Mouse (Mus musculus) limb, embryonic 15.5 days (tissue): ENCODE results near the gene Tbcc. TPM values are rescaled to one million over a fixed set of nuclear protein-coding genes. Genes with fewer than 3 reads are reported as not detected.
A peak's percentile ranks its signal among the peaks of the same experiment; 100 is the strongest.

Experiments
- ATAC-seq: fragments of 200-750 bp; cut with Nextera tagmentation; 2 replicates; pipeline ENCODE4 v1.8.0; 2017; ENCODE audit warnings: low read depth, moderate TSS enrichment; ENCODE audit not compliant: insufficient number of reproducible peaks, low FRiP score, low TSS enrichment
- H3K27ac ChIP-seq: fragments of 300-500 bp; sonication (generic); 2 replicates; pipeline ENCODE4 v1.5.1; 2015; ENCODE audit warnings: moderate library complexity, mild to moderate bottlenecking, inconsistent platforms
- H3K27me3 ChIP-seq: fragments of 300-500 bp; sonication (generic); 2 replicates; pipeline ENCODE4 v1.6.1; 2015; ENCODE audit warnings: inconsistent platforms
- H3K36me3 ChIP-seq: fragments of 300-500 bp; sonication (generic); 2 replicates; pipeline ENCODE4 v1.6.1; 2015; ENCODE audit warnings: inconsistent platforms
- H3K4me1 ChIP-seq: fragments of 300-500 bp; sonication (generic); 2 replicates; pipeline ENCODE4 v1.6.1; 2015; ENCODE audit warnings: inconsistent platforms
- H3K4me2 ChIP-seq: fragments of 300-500 bp; sonication (generic); 2 replicates; pipeline ENCODE4 v1.6.1; 2015; ENCODE audit warnings: mild to moderate bottlenecking, inconsistent platforms
- H3K4me3 ChIP-seq: fragments of 300-500 bp; sonication (generic); 2 replicates; pipeline ENCODE4 v1.5.1; 2015; ENCODE audit warnings: mild to moderate bottlenecking, inconsistent platforms
- H3K9ac ChIP-seq: fragments of 300-500 bp; sonication (generic); 2 replicates; pipeline ENCODE4 v1.6.1; 2015; ENCODE audit warnings: inconsistent platforms
- H3K9me3 ChIP-seq: fragments of 300-500 bp; sonication (generic); 2 replicates; pipeline ENCODE4 v1.6.1; 2016; ENCODE audit warnings: inconsistent platforms
- WGBS: fragments of 180-500 bp; shearing (Covaris S2); methylation state at CpG from one replicate; pipeline ENCODE4 v1.1.7; 2015; 5-methylcytosine and 5-hydroxymethylcytosine counted together
- polyA plus RNA-seq: library from polyadenylated mRNA; unstranded; fragments of >200 nt; fragmentation: Nextera tagmentation; extraction: Ambion mirVana; gene quantifications from 2 replicates; pipeline ENCODE4 v1.2.1, GENCODE M21; 2015

Gene Tbcc
- polyA plus RNA-seq, 1 experiment from 2014 or later: 51.2 TPM

DNA sequence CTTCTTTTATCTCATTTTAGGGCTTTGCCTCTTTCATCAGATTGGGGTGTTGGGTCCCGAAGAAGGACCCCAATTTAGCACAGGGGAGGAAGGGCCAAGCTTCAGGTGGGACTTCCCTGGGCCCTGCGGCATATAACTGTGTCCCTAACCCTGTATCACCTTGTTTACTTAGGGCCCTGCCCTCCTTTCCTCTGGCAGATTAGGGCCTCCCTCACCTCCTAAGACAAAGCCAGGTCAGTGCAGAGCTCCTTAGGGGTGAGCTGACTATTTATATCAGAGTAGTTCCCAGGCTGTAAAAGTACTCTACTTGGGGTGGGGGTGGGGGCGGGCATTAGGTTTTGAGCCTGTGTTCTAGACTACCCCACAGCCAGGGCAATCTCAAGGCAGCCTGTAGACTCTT, 24.6 kb downstream of the Tbcc start:
- H3K27me3 ChIP-seq: no peaks in the 10 kb centered on the region
- ATAC-seq: no peak
- no peak overlapping the region for H3K4me3 ChIP-seq
- H3K4me1 ChIP-seq: no peaks in the 10 kb centered on the region
- H3K27ac ChIP-seq: no peak overlapping the region
- 60% methylated on average over 3 of the region's 3 CpGs for WGBS
- no peaks in the 10 kb centered on the region for H3K9me3 ChIP-seq
- H3K36me3 ChIP-seq: no peaks in the 10 kb centered on the region
- no peak overlapping the region for H3K9ac ChIP-seq
- no peak overlapping the region for H3K4me2 ChIP-seq

DNA sequence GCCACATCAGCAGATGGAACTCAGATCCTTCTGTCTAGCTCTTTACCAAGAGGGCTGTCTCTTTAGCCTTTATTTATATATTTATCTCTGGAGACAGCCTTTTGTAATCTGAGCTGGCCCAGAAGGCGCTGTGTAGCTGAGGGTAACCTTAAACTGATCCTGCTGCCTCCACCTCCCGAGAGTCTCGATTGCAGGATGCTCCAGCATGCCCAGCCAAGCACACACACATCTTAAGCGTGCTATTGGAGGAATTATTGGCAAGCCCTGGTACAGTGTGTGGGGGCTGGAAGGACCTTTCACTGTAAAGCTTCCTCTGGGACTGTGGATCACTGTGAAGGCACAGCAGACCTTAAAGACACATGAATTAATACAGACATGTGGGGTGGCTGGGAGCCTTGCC, 28.5 kb downstream of the Tbcc start:
- Histone ChIP-seq H3K27me3 (no peaks in the 10 kb centered on the region), H3K27ac (no peak overlapping the region), H3K36me3 (no peaks in the 10 kb centered on the region), H3K9ac (no peak overlapping the region), H3K4me3 (no peak overlapping the region), H3K4me2 (no peak overlapping the region), H3K9me3 (no peaks in the 10 kb centered on the region), H3K4me1 (no peaks in the 10 kb centered on the region)
- no peak for ATAC-seq
- WGBS: 9% methylated on average over 4 of the region's 4 CpGs

DNA sequence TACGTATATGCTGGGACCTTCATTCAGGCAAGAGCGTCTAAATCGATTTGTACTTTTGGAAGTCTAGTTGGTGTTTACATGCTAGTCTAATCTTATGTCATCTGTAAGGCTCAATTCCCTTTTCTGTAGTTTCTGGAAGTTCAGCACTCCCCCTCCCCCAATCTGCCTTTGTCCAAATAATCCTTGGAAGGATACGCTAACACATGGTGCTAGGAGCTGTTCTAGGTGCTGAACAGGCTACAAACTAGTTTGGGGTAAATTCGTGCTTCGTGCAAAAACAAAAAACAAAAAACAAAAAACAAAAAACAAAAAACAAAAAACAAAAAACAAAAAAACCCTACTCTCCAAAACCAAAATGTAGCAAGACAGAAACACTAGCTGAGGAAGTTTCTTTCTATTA, 30.4 kb downstream of the Tbcc start:
- H3K9ac ChIP-seq: no peak overlapping the region
- no peaks in the 10 kb centered on the region for H3K9me3 ChIP-seq
- WGBS: 58% methylated on average over 6 of the region's 6 CpGs
- no peaks in the 10 kb centered on the region for H3K36me3 ChIP-seq
- no peak overlapping the region for H3K27ac ChIP-seq
- H3K4me1 ChIP-seq: no peaks in the 10 kb centered on the region
- H3K27me3 ChIP-seq: no peaks in the 10 kb centered on the region
- ATAC-seq: no peak
- H3K4me3 ChIP-seq: no peak overlapping the region
- no peak overlapping the region for H3K4me2 ChIP-seq

DNA sequence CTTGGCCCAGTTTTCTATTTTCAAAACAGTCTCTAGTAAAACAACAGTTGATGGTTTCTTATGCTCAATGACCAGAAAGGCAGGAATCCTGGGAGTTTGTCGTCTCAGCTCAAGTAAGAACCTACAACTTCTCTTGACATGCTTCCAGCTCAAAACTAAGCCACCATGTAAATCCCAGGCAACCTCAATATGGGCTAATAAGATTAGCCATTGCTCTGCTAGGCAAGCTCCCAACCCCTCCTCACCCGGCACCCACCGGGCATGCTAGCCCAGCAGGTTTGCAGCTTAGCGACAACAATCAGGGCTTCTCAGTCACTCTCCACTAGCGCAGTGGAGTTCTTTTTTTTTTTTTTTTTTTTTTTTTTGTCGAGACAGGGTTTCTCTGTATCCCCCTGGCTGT, 35.7 kb downstream of the Tbcc start:
- no peak for ATAC-seq
- Histone ChIP-seq H3K36me3 (peaks cover 34% of the 10 kb centered on the region), H3K9ac (no peak overlapping the region), H3K27ac (no peak overlapping the region), H3K4me3 (no peak overlapping the region), H3K9me3 (no peaks in the 10 kb centered on the region), H3K4me1 (no peaks in the 10 kb centered on the region), H3K4me2 (no peak overlapping the region), H3K27me3 (no peaks in the 10 kb centered on the region)
- WGBS: 63% methylated on average over 6 of the region's 6 CpGs

DNA sequence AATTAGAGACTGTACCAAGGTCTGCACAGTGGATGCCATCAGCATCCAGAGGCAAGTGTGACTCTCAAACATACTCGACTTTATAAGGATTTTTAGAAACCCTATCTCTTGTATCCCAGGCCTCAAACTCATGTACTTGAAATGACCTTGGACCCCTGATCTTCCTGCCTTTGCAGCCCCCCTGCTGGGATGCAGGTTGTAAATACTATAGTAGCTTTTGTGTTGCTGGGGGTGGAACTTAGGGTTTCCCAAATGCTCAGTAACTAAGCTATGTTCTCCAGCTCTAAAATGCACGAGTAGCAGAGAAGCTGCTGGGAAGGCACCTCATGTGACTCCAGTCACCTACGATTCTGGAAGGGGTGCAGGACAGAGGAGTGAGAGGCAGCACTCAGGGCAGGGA, 36.5 kb downstream of the Tbcc start:
- H3K4me1 ChIP-seq: no peaks in the 10 kb centered on the region
- 63% methylated on average over 3 of the region's 3 CpGs for WGBS
- no peak for ATAC-seq
- H3K9me3 ChIP-seq: no peaks in the 10 kb centered on the region
- H3K27ac ChIP-seq: no peak overlapping the region
- no peak overlapping the region for H3K4me3 ChIP-seq
- H3K36me3 ChIP-seq: peaks cover 41% of the 10 kb centered on the region
- H3K4me2 ChIP-seq: no peak overlapping the region
- H3K9ac ChIP-seq: no peak overlapping the region
- H3K27me3 ChIP-seq: no peaks in the 10 kb centered on the region

DNA sequence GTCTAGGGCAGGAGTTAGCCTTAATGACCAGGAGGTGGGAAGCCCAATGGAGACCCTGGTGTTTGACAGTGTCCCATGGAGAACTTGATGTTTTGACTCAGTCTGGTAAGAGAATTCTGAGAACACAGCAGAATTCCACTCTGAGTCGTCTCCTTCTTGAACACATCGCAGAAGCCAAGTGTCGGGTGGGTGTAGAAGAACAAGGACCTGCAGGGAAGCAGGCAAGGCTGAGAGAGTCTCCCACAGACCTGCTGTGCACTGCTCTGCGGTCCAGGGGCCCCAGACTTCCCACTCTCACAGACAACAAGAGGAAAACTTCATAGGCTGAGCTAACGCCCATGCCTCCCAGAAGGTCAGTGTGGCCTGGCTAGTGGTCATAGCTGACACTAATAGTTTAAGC, 37.3 kb downstream of the Tbcc start:
- WGBS: 95% methylated on average over 5 of the region's 5 CpGs
- H3K27me3 ChIP-seq: no peaks in the 10 kb centered on the region
- H3K27ac ChIP-seq: no peak overlapping the region
- H3K9me3 ChIP-seq: no peaks in the 10 kb centered on the region
- H3K9ac ChIP-seq: no peak overlapping the region
- ATAC-seq: no peak
- H3K36me3 ChIP-seq: peaks cover 50% of the 10 kb centered on the region
- no peaks in the 10 kb centered on the region for H3K4me1 ChIP-seq
- no peak overlapping the region for H3K4me2 ChIP-seq
- no peak overlapping the region for H3K4me3 ChIP-seq

DNA sequence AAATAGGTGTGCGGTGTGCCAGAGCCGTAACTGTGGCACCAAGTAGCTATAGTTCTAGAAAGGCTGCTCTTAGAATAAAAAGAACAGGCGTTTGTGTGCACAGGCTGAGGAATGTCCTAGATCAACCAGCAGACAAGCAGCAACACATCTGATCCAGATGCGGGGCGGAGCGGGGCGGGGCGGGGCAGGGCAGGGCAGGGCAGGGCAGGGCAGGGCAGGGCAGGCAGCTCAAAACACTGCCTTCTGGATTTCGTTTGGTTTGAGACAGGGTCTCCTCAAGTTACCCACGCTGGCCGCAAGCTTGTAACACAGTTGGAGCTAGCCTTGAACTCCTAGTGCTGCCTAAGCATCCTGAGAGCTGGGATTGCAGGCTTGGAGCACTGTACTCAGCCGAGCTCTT, 38.8 kb downstream of the Tbcc start:
- Histone ChIP-seq H3K9ac (no peak overlapping the region), H3K9me3 (no peaks in the 10 kb centered on the region), H3K4me3 (no peak overlapping the region), H3K27me3 (no peaks in the 10 kb centered on the region), H3K4me2 (no peak overlapping the region), H3K27ac (0 out of 2 replicates have a peak overlapping the region, but pooled peaks have one; percentile 54), H3K36me3 (peaks cover 65% of the 10 kb centered on the region), H3K4me1 (no peaks in the 10 kb centered on the region)
- WGBS: 66% methylated on average over 12 of the region's 12 CpGs
- no peak for ATAC-seq

DNA sequence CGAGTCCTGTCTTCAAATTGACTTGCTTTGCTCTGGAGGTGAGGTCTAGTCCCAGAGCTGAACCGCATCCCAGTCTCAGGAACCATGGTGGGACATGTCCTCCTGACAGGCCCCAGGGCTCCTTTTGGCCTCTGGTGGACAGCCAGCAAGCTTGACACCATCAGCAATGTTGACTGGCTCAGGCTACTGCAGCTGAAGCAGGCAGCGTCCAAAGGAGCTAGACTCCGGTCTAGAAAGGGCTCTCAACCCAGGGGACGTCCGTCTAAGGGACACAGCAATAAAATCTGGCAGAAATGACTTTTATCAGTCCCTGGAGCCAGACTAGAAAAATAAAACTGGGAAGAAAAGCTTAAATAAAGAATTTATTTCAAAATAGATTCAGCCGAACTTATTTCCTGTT, 39.4 kb downstream of the Tbcc start:
- no peak for ATAC-seq
- WGBS: 79% methylated on average over 7 of the region's 7 CpGs
- no peak overlapping the region for H3K9ac ChIP-seq

DNA sequence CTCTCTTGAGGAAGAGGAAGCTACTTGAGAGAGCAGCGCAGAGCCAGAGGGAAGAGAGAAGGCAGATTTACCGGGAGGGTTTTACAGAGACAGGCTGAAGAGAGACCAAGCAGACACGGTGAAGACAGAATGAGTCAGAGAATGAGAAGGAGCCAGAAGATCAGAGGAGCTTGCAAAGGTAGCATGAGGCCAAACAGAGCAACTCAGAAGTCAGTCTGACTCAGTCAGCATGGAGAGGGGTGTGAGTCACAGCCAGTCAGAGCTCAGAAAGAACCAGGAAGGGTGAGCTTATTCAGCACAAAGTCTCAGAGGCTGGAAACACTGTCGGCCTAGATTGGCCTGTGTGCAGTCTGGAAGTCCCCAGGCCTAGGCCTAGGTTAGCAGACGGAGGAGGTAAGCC, 42.5 kb downstream of the Tbcc start:
- no peaks in the 10 kb centered on the region for H3K27me3 ChIP-seq
- H3K9me3 ChIP-seq: no peaks in the 10 kb centered on the region
- H3K4me2 ChIP-seq: no peak overlapping the region
- peaks cover 96% of the 10 kb centered on the region for H3K36me3 ChIP-seq
- no peak overlapping the region for H3K9ac ChIP-seq
- H3K27ac ChIP-seq: no peak overlapping the region
- whole genome bisulfite sequencing: 85% methylated on average over 5 of the region's 5 CpGs
- H3K4me1 ChIP-seq: no peaks in the 10 kb centered on the region
- H3K4me3 ChIP-seq: no peak overlapping the region
- no peak for ATAC-seq

More for the DNA sequence above, 39.4 kb downstream of the Tbcc start:
- H3K27me3 ChIP-seq: no peaks in the 10 kb centered on the region
- H3K4me1 ChIP-seq: no peaks in the 10 kb centered on the region
- peaks cover 70% of the 10 kb centered on the region for H3K36me3 ChIP-seq
- H3K4me2 ChIP-seq: no peak overlapping the region
- H3K4me3 ChIP-seq: no peak overlapping the region
- H3K27ac ChIP-seq: peak overlapping the region; percentile 54; the same call in 1 of the 2 replicates
- no peaks in the 10 kb centered on the region for H3K9me3 ChIP-seq

DNA sequence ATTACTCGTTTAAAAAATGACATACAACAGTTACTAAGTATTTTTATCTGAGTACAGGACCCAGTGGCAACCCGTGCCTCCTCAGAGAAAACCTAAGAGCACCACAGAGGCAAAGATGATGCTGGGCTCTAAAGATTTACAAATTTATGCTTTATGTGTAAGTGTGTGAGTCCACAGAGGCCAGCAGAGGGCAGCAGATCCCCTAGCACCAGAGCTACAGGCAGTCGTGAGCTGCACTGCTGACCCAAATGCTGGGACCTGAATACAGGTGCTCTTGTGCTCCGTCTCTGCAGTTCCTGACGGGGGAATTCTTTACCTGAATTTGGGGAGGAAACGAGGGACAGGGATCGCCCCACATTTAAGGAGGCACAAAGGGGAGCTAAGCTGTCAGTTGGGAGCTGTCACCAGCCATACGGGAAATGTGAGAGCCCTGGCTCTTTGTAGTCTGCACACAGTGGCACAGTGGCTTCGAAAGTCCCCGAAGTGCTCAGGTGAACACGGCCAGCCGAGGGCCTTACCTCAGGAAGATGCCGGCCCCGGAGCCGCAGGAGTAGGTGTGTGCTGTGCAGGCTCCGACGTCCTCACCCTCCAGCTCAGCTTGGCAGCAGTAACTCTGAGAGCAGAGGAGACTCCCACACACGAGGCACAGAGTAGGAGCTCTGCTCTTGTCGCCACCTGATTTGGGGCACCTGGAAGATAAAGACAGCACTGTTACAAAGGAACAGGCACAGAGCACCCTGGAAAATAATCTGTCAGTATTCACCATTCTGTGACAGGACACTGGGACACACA, 43.3 kb downstream of the Tbcc start:
- no peaks in the 10 kb centered on the region for H3K9me3 ChIP-seq
- no peaks in the 10 kb centered on the region for H3K4me1 ChIP-seq
- H3K27me3 ChIP-seq: no peaks in the 10 kb centered on the region
- no peak overlapping the region for H3K27ac ChIP-seq
- no peak overlapping the region for H3K4me2 ChIP-seq
- no peak for ATAC-seq
- no peak overlapping the region for H3K4me3 ChIP-seq
- WGBS: 84% methylated on average over 19 of the region's 19 CpGs
- peaks cover 96% of the 10 kb centered on the region for H3K36me3 ChIP-seq
- no peak overlapping the region for H3K9ac ChIP-seq

DNA sequence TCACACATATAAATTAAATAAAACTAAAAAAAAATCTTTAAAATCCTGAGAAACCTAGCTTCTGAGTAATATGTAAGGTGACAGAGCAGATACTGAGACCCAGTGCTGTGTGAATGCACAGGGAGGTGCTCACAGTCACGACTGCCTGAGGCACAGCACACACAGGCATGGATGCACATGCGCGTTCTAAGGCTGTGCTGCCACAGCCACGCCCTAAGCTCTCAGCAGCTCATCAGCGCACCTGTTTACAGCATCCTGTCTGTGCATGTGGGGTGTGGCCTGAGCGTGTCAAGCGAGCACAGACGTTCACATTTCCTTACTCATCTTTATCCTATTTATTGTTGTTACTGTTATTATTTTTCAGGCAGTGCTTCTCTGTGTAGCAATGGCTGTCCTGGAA, 50.0 kb downstream of the Tbcc start:
- Histone ChIP-seq H3K4me3 (no peak overlapping the region), H3K9me3 (no peaks in the 10 kb centered on the region), H3K27ac (no peak overlapping the region), H3K4me1 (no peaks in the 10 kb centered on the region), H3K9ac (no peak overlapping the region), H3K4me2 (no peak overlapping the region), H3K27me3 (no peaks in the 10 kb centered on the region), H3K36me3 (peaks cover 96% of the 10 kb centered on the region)
- ATAC-seq: no peak
- WGBS: 69% methylated on average over 8 of the region's 8 CpGs
